Mouse (Mus musculus): Measurements from ENCODE around the gene Icam4.
A peak's percentile ranks its signal among the peaks of the same experiment; 100 is the strongest.

DNA sequence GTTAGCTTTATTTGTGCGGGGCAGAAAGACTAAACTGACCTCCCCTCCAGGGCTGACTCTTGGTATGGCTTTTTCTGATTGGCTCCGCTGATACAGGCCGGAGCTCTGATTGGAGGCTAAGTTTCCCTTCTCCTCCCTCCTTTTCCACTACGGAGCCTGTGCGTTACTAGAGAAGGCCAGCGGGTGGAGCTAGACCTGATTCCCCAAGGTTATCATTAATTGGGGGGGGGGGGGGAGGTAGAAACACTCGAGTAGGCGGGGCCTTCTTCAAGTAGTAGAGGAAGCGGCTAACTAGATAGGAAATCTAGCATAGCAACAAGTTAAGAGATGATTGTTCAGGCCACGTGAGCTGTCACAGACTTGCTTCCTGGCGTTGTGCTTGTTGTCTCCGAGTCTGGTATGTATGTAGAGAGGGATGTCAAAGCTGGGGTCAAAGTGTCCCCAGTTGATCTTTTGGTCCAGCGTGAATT lies 1.6 kb downstream of the Icam4 start:
- no peak for TF ChIP-seq POLR2A (IDR thresholded peaks at IDR 0.05; ENCODE audit: insufficient read length, low read depth)
- TF ChIP-seq E2F4 (IDR thresholded peaks at IDR 0.05; ENCODE audit: insufficient read depth): no peak
- no peak for TF ChIP-seq POLR2AphosphoS2 (IDR thresholded peaks at IDR 0.05; ENCODE audit: insufficient read length, low read depth)
- TF ChIP-seq USF1 (IDR thresholded peaks at IDR 0.05; ENCODE audit: low read depth): peak; percentile 33

All from myocyte (in vitro differentiated cells).